10 mouse cellular contexts compared by ENCODE assay signal in the genomic region with DNA sequence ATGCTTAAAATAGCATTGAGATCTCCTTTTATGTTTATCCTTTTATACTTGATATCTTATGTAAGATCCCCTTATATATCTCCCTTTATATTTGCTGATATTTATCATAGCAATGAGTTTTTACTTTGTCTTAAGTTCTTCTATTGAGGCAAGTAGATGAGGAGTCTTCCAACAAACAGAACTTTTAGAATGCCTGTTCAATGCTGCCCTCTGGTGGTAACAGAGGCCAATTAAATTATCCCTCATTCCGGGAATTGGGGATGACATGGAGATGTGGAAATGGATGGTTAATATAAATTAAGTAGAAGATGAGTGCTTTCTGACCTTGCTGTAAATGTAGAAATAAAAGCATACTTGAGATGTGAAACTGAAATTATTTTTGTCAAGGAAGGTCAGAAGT.
DNase-seq lines count a peak whose midpoint lies in the region; ATAC-seq and TF ChIP-seq lines count a peak whose summit lies in the region.
"Had no signal": no experiment of that assay in that cellular context is flagged by ENCODE, and none has a peak within 500 bp of the region (broad histone marks: within the 10 kb centered on the region; RNA-seq: fewer than 3 reads in every experiment).

No protein-coding gene starts in this region.

- H3K4me3 ChIP-seq in midbrain, postnatal 0 days (ENCODE audit: low read depth, low read length) = no peak overlapping the region
- no peak overlapping the region for H3K4me3 ChIP-seq in midbrain, embryonic 15.5 days
- H3K4me3 ChIP-seq in embryonic facial prominence, embryonic 14.5 days (ENCODE audit: low read depth, low read length) = no peak overlapping the region
- no peak overlapping the region for H3K4me3 ChIP-seq in liver, embryonic 14.5 days (ENCODE audit: insufficient read depth in 1 of 2, low read depth in 2 of 2, low read length in 2 of 2)
- H3K4me3 ChIP-seq: heart, embryonic 13.5 days; megakaryocyte, embryonic 14.5 days had no signal

- H3K27ac ChIP-seq in midbrain, postnatal 0 days (ENCODE audit: low read depth, low read length) = no peak overlapping the region
- no peak overlapping the region for H3K27ac ChIP-seq in midbrain, embryonic 15.5 days
- H3K27ac ChIP-seq in embryonic facial prominence, embryonic 14.5 days (replicated peaks; ENCODE audit: low read depth, low read length) = no peak overlapping the region
- no peak overlapping the region for H3K27ac ChIP-seq in liver, embryonic 14.5 days

- H3K9ac ChIP-seq in midbrain, postnatal 0 days (replicated peaks; ENCODE audit: low read length, poor library complexity, severe bottlenecking) = no peak overlapping the region
- no peak overlapping the region for H3K9ac ChIP-seq in midbrain, embryonic 15.5 days
- H3K9ac ChIP-seq in embryonic facial prominence, embryonic 14.5 days (ENCODE audit: low read depth, low read length) = no peak overlapping the region
- no peak overlapping the region for H3K9ac ChIP-seq in liver, embryonic 14.5 days (replicated peaks)
- H3K9ac ChIP-seq: heart, embryonic 13.5 days had no signal

- intact Hi-C loops in gastrocnemius, postnatal 36 days (cut with DNase I) = loop anchor here (2.0 kb wide), 1 partner anchor 83 kb away; no protein-coding TSS in a partner anchor

- H3K27me3 ChIP-seq in midbrain, postnatal 0 days (ENCODE audit: insufficient read depth, low read length) = no peaks in the 10 kb centered on the region
- no peaks in the 10 kb centered on the region for H3K27me3 ChIP-seq in midbrain, embryonic 15.5 days (replicated peaks)
- H3K27me3 ChIP-seq in embryonic facial prominence, embryonic 14.5 days (replicated peaks; ENCODE audit: control insufficient read depth, insufficient read depth, low read length) = no peaks in the 10 kb centered on the region
- no peaks in the 10 kb centered on the region for H3K27me3 ChIP-seq in liver, embryonic 14.5 days (ENCODE audit: control insufficient read depth, insufficient read depth, low read length)
- H3K27me3 ChIP-seq: heart, embryonic 13.5 days; megakaryocyte, embryonic 14.5 days had no signal

- peak; percentile 73 for DNase-seq in gastrocnemius, adult 18-20 months (ENCODE audit: low spot score)
- no peak for DNase-seq in gastrocnemius, postnatal 36 days
- peak; percentile 81 for DNase-seq in midbrain, postnatal 0 days (ENCODE audit: low spot score)
- peak; percentile 62 for DNase-seq in ZHBTc4 (ENCODE audit: low read depth, low spot score)
- DNase-seq in embryonic facial prominence, embryonic 14.5 days (ENCODE audit: low spot score) = peak; percentile 73
- peak; percentile 17 to 42 (median 28) for DNase-seq in liver, embryonic 14.5 days (ENCODE audit: low read depth in 3 of 3, low spot score in 3 of 3)

- TF ChIP-seq CTCF in midbrain, postnatal 0 days (IDR thresholded peaks at IDR 0.05) = peak; percentile 95
- TF ChIP-seq CTCF in liver, embryonic 14.5 days (IDR thresholded peaks at IDR 0.05; ENCODE audit: low read depth) = peak; percentile 71

- TF ChIP-seq EP300 in liver, embryonic 14.5 days (IDR thresholded peaks at IDR 0.05; ENCODE audit: low read depth) = no peak

- no peak overlapping the region for H3K4me2 ChIP-seq in midbrain, postnatal 0 days (ENCODE audit: low read depth, low read length, poor library complexity, severe bottlenecking)
- H3K4me2 ChIP-seq in midbrain, embryonic 15.5 days = no peak overlapping the region
- no peak overlapping the region for H3K4me2 ChIP-seq in embryonic facial prominence, embryonic 14.5 days (ENCODE audit: low read depth, low read length)
- no peak overlapping the region for H3K4me2 ChIP-seq in liver, embryonic 14.5 days (ENCODE audit: low read depth)
- H3K4me2 ChIP-seq: heart, embryonic 13.5 days had no signal

- H3K9me3 ChIP-seq in midbrain, postnatal 0 days (ENCODE audit: low read length) = no peaks in the 10 kb centered on the region
- H3K9me3 ChIP-seq in midbrain, embryonic 15.5 days = no peaks in the 10 kb centered on the region
- no peaks in the 10 kb centered on the region for H3K9me3 ChIP-seq in embryonic facial prominence, embryonic 14.5 days (ENCODE audit: control insufficient read depth, low read length)
- H3K9me3 ChIP-seq in liver, embryonic 14.5 days (ENCODE audit: control insufficient read depth, low read length) = no peaks in the 10 kb centered on the region
- H3K9me3 ChIP-seq: heart, embryonic 13.5 days; megakaryocyte, embryonic 14.5 days had no signal

- no peak for ATAC-seq in midbrain, postnatal 0 days (ENCODE audit: low FRiP score)
- no peak for ATAC-seq in midbrain, embryonic 15.5 days (replicated peaks)
- ATAC-seq in embryonic facial prominence, embryonic 14.5 days (ENCODE audit: low read depth) = no peak
- no peak for ATAC-seq in liver, embryonic 14.5 days (ENCODE audit: insufficient read depth)
- no peak for ATAC-seq in monocyte, adult 5-6 weeks (replicated peaks; ENCODE audit: insufficient number of reproducible peaks, low FRiP score, low TSS enrichment, poor library complexity, severe bottlenecking)

- H3K36me3 ChIP-seq in midbrain, postnatal 0 days (ENCODE audit: insufficient read depth, low read length) = peaks cover 9% of the 10 kb centered on the region; the same call in 1 of the 2 replicates
- H3K36me3 ChIP-seq in midbrain, embryonic 15.5 days (replicated peaks) = 0 out of 2 replicates have a peak, but pooled peaks cover 2% of the 10 kb centered on the region
- H3K36me3 ChIP-seq in embryonic facial prominence, embryonic 14.5 days (ENCODE audit: control insufficient read depth, insufficient read depth, low read length) = peaks cover 25% of the 10 kb centered on the region
- H3K36me3 ChIP-seq in liver, embryonic 14.5 days (replicated peaks; ENCODE audit: control insufficient read depth, insufficient read depth, low read depth) = peaks cover 9% of the 10 kb centered on the region

- no peaks in the 10 kb centered on the region for H3K4me1 ChIP-seq in midbrain, postnatal 0 days (ENCODE audit: insufficient read depth, low read length)
- peaks cover 4% of the 10 kb centered on the region; the same call in 1 of the 2 replicates for H3K4me1 ChIP-seq in midbrain, embryonic 15.5 days
- H3K4me1 ChIP-seq in embryonic facial prominence, embryonic 14.5 days (ENCODE audit: control insufficient read depth, insufficient read depth, low read length) = no peaks in the 10 kb centered on the region
- H3K4me1 ChIP-seq in liver, embryonic 14.5 days (replicated peaks; ENCODE audit: control insufficient read depth in 2 of 2, insufficient read depth in 2 of 2, low read length in 1 of 2) = no peaks in the 10 kb centered on the region

- WGBS in midbrain, postnatal 0 days = 10% methylated on average over 1 of the region's 1 CpGs
- 22% methylated on average over 1 of the region's 1 CpGs for WGBS in midbrain, embryonic 15.5 days
- 21% methylated on average over 1 of the region's 1 CpGs for WGBS in embryonic facial prominence, embryonic 14.5 days
- WGBS in liver, embryonic 14.5 days (ENCODE audit: insufficient replicate concordance) = 9% methylated on average over 1 of the region's 1 CpGs

Comparison
In these comparisons a context has a peak if more than half of its experiments do, and no peak if none do; other contexts are left out.
1. DNase-seq: peak in gastrocnemius, adult 18-20 months (single experiment), midbrain, postnatal 0 days (single experiment), ZHBTc4 (single experiment), embryonic facial prominence, embryonic 14.5 days (single experiment) and liver, embryonic 14.5 days (3 of 3); none in gastrocnemius, postnatal 36 days (0 of 2).